Mouse (Mus musculus) lung, embryonic 14.5 days (tissue): Measurements from ENCODE around the gene Dock8. TPM values are rescaled to one million over a fixed set of nuclear protein-coding genes. Genes with fewer than 3 reads are reported as not detected.
A peak's percentile ranks its signal among the peaks of the same experiment; 100 is the strongest.

Experiments used
- ATAC-seq: fragments of 200-750 bp; cut with Nextera tagmentation; 2 replicates; pipeline ENCODE4 v1.8.0; 2017; ENCODE audit warnings: mild to moderate bottlenecking, moderate TSS enrichment, moderate library complexity; ENCODE audit not compliant: insufficient read depth
- DNase-seq: peaks from one replicate; pipeline ENCODE4 v3.0.0-alpha.2; 2015
- H3K27ac ChIP-seq: fragments of 300-500 bp; sonication (generic); 2 replicates; pipeline ENCODE4 v1.5.1; 2014; ENCODE audit warnings: low read depth, mild to moderate bottlenecking, moderate library complexity
- H3K27me3 ChIP-seq: fragments of 300-500 bp; sonication (generic); 2 replicates; pipeline ENCODE4 v1.6.1; 2014; ENCODE audit warnings: low read length, control low read depth; ENCODE audit not compliant: insufficient read depth
- H3K36me3 ChIP-seq: fragments of 300-500 bp; sonication (generic); 2 replicates; pipeline ENCODE4 v1.6.1; 2014; ENCODE audit warnings: control low read depth; ENCODE audit not compliant: insufficient read depth
- H3K4me1 ChIP-seq: fragments of 300-500 bp; sonication (generic); 2 replicates; pipeline ENCODE4 v1.6.1; 2014; ENCODE audit warnings: antibody characterized with exemption, control low read depth; ENCODE audit not compliant: insufficient read depth
- H3K4me2 ChIP-seq: fragments of 300-500 bp; sonication (generic); 2 replicates; pipeline ENCODE4 v1.6.1; 2014; ENCODE audit warnings: mild to moderate bottlenecking
- H3K4me3 ChIP-seq: fragments of 300-500 bp; sonication (generic); 2 replicates; pipeline ENCODE4 v1.5.1; 2014; ENCODE audit warnings: low read depth, low read length
- H3K9ac ChIP-seq: fragments of 300-500 bp; sonication (generic); 2 replicates; pipeline ENCODE4 v1.6.1; 2014
- H3K9me3 ChIP-seq: fragments of 300-500 bp; sonication (generic); 2 replicates; pipeline ENCODE4 v1.6.1; 2016; ENCODE audit warnings: low read depth, low read length, control low read depth
- CTCF ChIP-seq: IDR thresholded peaks from 2 replicates; pipeline ENCODE4 v1.5.1; 2016; ENCODE audit warnings: antibody characterized with exemption, low read depth
- WGBS: fragments of 180-500 bp; shearing (Covaris S2); extraction: QIAGEN DNeasy Blood & Tissue Kit; methylation state at CpG from one replicate; pipeline ENCODE4 v1.1.7; 2014; 5-methylcytosine and 5-hydroxymethylcytosine counted together
- polyA plus RNA-seq: library from polyadenylated mRNA; unstranded; fragments of >200 nt; fragmentation: Nextera tagmentation; extraction: Ambion mirVana; gene quantifications from 2 replicates; pipeline ENCODE4 v1.2.1, GENCODE M21; 2014

Gene Dock8
- polyA plus RNA-seq, 1 experiment from 2014 or later, result 4.4 TPM

DNA sequence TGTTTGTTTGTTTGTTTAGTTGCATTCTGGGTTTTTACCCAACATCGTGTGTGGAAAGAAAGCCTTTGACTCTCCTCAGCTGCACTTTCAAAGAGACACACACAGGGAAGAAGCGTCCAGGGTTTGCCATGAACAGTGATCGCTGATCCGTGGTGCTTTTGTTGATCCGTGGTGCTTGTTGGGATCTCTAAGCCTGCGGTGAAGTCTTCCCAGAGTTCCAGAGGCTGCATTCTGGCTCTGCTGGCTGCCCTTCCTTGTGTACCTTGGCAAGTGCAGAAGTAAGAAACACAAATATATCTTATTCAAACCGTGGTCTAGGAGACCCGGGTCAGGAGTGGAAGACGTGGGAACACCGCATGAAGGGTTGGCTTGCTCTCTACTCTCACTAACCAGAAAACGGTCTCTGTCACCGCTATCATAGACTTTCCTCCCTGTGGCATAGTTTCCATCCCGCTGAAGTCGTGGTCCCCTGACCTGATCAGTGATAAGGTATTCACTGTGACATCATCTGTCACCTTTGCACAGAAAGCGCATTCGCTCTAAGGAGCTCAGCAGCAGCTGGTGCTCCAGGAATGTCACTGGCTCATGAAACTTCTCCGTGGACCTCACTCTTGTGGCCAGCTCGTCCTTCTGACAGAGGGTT, 112.4 kb downstream of the Dock8 start:
- no peak overlapping the region for H3K27ac ChIP-seq
- no peak for ATAC-seq
- H3K4me3 ChIP-seq, result no peak overlapping the region
- H3K9me3 ChIP-seq, result no peaks in the 10 kb centered on the region
- H3K4me2 ChIP-seq, result no peak overlapping the region
- DNase-seq, result no peak
- H3K9ac ChIP-seq, result no peak overlapping the region
- WGBS, result 63% methylated on average over 18 of the region's 18 CpGs
- H3K36me3 ChIP-seq, result no peaks in the 10 kb centered on the region
- no peaks in the 10 kb centered on the region for H3K27me3 ChIP-seq
- no peak for TF ChIP-seq CTCF
- no peaks in the 10 kb centered on the region for H3K4me1 ChIP-seq

DNA sequence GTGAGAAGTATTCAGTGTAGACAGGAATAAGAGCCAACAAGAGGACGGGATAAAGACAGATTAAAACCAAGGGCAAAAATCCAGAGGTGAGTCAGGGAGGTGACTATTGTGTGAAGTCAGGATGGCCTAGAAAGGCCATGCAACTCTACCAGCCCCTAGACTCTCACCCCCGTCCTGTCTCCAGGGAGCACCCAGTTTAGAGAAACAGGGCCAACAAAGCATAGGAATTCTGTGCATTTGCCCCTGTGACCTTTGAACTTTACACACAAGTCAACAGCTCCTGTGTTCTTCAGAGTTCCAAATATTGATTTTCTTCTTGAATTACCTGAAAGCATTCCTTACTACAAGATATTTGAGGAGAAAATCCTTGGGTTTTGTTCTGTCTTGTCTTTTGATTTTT, 117.6 kb downstream of the Dock8 start:
- H3K9ac ChIP-seq, result no peak overlapping the region
- ATAC-seq (no peak), DNase-seq (no peak)
- WGBS, result 44% methylated on average over 2 of the region's 2 CpGs
- H3K4me2 ChIP-seq, result no peak overlapping the region
- no peaks in the 10 kb centered on the region for H3K4me1 ChIP-seq
- no peak overlapping the region for H3K27ac ChIP-seq
- no peaks in the 10 kb centered on the region for H3K27me3 ChIP-seq
- H3K4me3 ChIP-seq, result no peak overlapping the region
- H3K36me3 ChIP-seq, result no peaks in the 10 kb centered on the region
- H3K9me3 ChIP-seq, result no peaks in the 10 kb centered on the region
- TF ChIP-seq CTCF, result no peak

DNA sequence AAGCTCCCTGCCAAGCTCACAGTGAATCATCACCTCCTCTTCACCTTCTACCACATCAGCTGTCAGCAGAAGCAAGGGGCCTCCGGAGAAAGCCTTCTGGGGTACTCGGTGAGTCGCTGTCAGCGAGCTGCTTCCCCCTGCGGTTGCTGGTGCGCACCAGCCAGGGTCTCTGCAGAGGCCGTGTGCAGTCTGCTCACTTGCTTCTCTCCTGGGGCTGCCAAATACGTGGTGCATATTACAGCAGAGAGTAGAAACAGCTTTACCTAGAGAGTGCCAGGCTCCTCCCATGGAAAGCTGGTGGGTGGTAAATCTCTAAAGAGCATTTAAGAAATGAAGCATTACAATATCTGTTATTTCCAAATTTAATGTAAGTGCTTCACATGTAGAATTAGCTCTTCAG, 123.1 kb downstream of the Dock8 start:
- ATAC-seq, result no peak
- Histone ChIP-seq H3K27ac (no peak overlapping the region), H3K4me1 (no peaks in the 10 kb centered on the region), H3K4me2 (no peak overlapping the region), H3K9me3 (no peaks in the 10 kb centered on the region), H3K27me3 (no peaks in the 10 kb centered on the region), H3K36me3 (no peaks in the 10 kb centered on the region), H3K9ac (no peak overlapping the region), H3K4me3 (no peak overlapping the region)
- TF ChIP-seq CTCF, result no peak
- no peak for DNase-seq
- 49% methylated on average over 8 of the region's 8 CpGs for WGBS

DNA sequence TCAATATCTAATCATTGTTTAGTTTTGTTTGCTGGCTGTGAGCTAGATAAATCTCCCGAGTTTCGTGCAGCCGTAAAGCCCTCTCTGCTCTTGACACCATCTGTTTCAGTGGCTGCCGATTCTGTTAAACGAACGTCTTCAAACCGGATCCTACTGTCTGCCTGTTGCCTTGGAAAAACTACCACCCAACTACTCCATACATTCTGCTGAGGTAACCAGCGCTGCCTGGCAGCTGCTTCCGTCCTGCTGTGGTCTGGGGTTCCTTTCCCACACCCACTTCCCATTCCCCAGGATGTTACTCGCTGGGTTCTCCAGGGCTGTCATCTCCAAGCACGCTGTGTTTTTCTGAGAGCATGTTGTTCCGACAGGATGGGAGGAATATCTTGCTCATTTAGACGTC, 123.7 kb downstream of the Dock8 start:
- H3K9ac ChIP-seq, result no peak overlapping the region
- no peaks in the 10 kb centered on the region for H3K4me1 ChIP-seq
- WGBS, result 37% methylated on average over 13 of the region's 13 CpGs
- H3K4me2 ChIP-seq, result peak overlapping the region; percentile 36; the same call in 1 of the 2 replicates
- no peaks in the 10 kb centered on the region for H3K36me3 ChIP-seq
- H3K27ac ChIP-seq, result no peak overlapping the region
- ATAC-seq, result no peak
- peak; percentile 39 for DNase-seq
- no peaks in the 10 kb centered on the region for H3K9me3 ChIP-seq
- TF ChIP-seq CTCF, result no peak
- no peak overlapping the region for H3K4me3 ChIP-seq
- no peaks in the 10 kb centered on the region for H3K27me3 ChIP-seq

DNA sequence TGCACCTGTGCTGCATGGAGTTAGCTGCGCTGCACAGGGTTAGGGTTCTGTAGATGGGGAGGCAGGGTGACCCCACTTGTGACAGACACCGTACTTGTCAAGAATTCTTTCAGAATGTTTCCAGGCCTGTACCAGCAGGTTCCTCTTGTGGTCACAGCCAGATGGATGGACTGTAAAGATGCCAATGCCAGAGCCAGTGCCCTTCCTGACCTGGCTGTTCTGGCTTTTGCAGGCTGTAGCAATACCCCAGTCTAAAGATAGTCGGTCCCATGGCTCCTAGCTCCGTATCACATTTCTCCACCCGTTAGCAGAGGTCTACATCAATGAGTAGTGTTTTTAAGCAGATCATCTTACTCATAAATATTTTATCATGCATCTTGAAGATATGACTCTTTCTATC, 124.1 kb downstream of the Dock8 start:
- Histone ChIP-seq H3K4me2 (no peak overlapping the region), H3K4me1 (no peaks in the 10 kb centered on the region), H3K4me3 (no peak overlapping the region)

DNA sequence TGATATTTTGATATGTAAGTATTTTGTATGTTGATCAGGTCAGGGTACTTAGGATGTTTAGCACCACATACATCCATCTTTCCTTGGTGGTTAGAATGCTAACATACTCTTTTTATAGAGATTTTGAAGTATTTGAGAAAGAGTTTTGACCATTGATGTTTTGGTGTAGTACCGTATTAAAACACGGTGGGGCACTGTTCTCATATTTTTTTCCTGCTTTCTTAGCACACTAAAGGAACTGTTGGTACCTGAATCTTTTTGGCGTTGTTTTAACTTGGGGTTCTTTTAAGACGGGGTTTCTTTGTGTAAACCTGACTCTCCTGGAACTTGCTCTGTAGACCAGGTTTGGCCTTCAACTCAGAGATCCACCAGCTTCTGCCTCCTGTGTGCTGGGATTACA, 133.0 kb downstream of the Dock8 start:
- TF ChIP-seq CTCF, result peak; percentile 68
- Histone ChIP-seq H3K36me3 (no peaks in the 10 kb centered on the region), H3K4me2 (no peak overlapping the region)

More for the DNA sequence above, 124.1 kb downstream of the Dock8 start:
- H3K27me3 ChIP-seq, result no peaks in the 10 kb centered on the region
- 77% methylated on average over 5 of the region's 5 CpGs for WGBS
- DNase-seq (no peak), ATAC-seq (no peak)
- no peaks in the 10 kb centered on the region for H3K36me3 ChIP-seq
- no peak for TF ChIP-seq CTCF
- H3K9ac ChIP-seq, result no peak overlapping the region
- H3K27ac ChIP-seq, result no peak overlapping the region
- H3K9me3 ChIP-seq, result no peaks in the 10 kb centered on the region

DNA sequence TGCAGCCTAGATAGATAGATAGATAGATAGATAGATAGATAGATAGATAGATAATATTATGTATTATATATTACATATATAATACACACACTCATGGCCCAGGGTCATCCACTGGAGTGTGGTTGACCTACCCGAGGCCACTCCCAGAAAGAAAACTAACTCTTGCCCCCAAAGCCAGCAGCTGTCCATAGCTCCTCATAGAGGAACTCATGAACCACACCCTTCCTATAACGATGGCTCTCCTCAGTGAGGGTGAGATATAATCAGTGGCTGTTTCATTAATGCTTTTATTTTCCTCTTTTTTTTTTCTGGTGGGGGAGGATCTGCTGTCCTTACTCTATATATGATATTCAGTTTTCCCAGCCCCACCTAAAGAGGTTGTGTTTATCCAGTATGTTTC, 134.6 kb downstream of the Dock8 start:
- Histone ChIP-seq H3K4me3 (no peak overlapping the region), H3K9me3 (no peaks in the 10 kb centered on the region), H3K27ac (no peak overlapping the region), H3K27me3 (no peaks in the 10 kb centered on the region), H3K36me3 (no peaks in the 10 kb centered on the region), H3K9ac (no peak overlapping the region), H3K4me1 (0 out of 2 replicates have a peak, but pooled peaks cover 2% of the 10 kb centered on the region), H3K4me2 (no peak overlapping the region)
- TF ChIP-seq CTCF, result no peak
- ATAC-seq (no peak), DNase-seq (no peak)
- 77% methylated on average over 2 of the region's 2 CpGs for WGBS

More for the DNA sequence above, 133.0 kb downstream of the Dock8 start:
- H3K9me3 ChIP-seq, result no peaks in the 10 kb centered on the region
- no peak for ATAC-seq
- H3K9ac ChIP-seq, result no peak overlapping the region
- H3K4me1 ChIP-seq, result no peaks in the 10 kb centered on the region
- WGBS, result 7% methylated on average over 4 of the region's 4 CpGs
- no peak overlapping the region for H3K4me3 ChIP-seq
- no peaks in the 10 kb centered on the region for H3K27me3 ChIP-seq
- DNase-seq, result peak; percentile 83
- no peak overlapping the region for H3K27ac ChIP-seq
